Mouse (Mus musculus) forebrain, postnatal 0 days (tissue): ENCODE data around the gene Efhc1. TPM values are rescaled to one million over a fixed set of nuclear protein-coding genes. Genes with fewer than 3 reads are reported as not detected.

Experiments used
- ATAC-seq: fragments of 200-750 bp; cut with Nextera tagmentation; 2 replicates; pipeline ENCODE4 v1.8.0; 2017; ENCODE audit warnings: mild to moderate bottlenecking, moderate library complexity
- DNase-seq: peaks from one replicate; pipeline ENCODE4 v3.0.0-alpha.2; 2015
- H3K27ac ChIP-seq: fragments of 300-500 bp; sonication (generic); 2 replicates; pipeline ENCODE4 v1.5.1; 2014; ENCODE audit warnings: low read depth, mild to moderate bottlenecking, antibody characterized with exemption, low read length, moderate library complexity, mixed read lengths
- H3K27me3 ChIP-seq: fragments of 300-500 bp; sonication (generic); 2 replicates; pipeline ENCODE4 v1.6.1; 2014; ENCODE audit warnings: mild to moderate bottlenecking, low read length, mixed read lengths; ENCODE audit not compliant: insufficient read depth
- H3K36me3 ChIP-seq: fragments of 300-500 bp; sonication (generic); 2 replicates; pipeline ENCODE4 v1.6.1; 2014; ENCODE audit warnings: mild to moderate bottlenecking, moderate library complexity; ENCODE audit not compliant: insufficient read depth
- H3K4me1 ChIP-seq: fragments of 300-500 bp; sonication (generic); 2 replicates; pipeline ENCODE4 v1.6.1; 2014; ENCODE audit warnings: antibody characterized with exemption; ENCODE audit not compliant: insufficient read depth
- H3K4me2 ChIP-seq: fragments of 300-500 bp; sonication (generic); 2 replicates; pipeline ENCODE4 v1.6.1; 2014; ENCODE audit warnings: low read depth, mild to moderate bottlenecking, moderate library complexity
- H3K4me3 ChIP-seq: fragments of 300-500 bp; sonication (generic); 2 replicates; pipeline ENCODE4 v1.5.1; 2014; ENCODE audit warnings: low read depth, low read length, mixed read lengths
- H3K9ac ChIP-seq: fragments of 300-500 bp; sonication (generic); 2 replicates; pipeline ENCODE4 v1.6.1; 2014; ENCODE audit warnings: mild to moderate bottlenecking
- H3K9me3 ChIP-seq: fragments of 300-500 bp; sonication (generic); 2 replicates; pipeline ENCODE4 v1.6.1; 2016; ENCODE audit warnings: low read length
- CTCF ChIP-seq: sonication (generic); IDR thresholded peaks from 2 replicates; pipeline ENCODE4 v1.5.1; 2016; ENCODE audit warnings: antibody characterized with exemption, control low read depth, low read depth
- WGBS: fragments of 180-500 bp; shearing (Covaris S2); extraction: QIAGEN DNeasy Blood & Tissue Kit; methylation state at CpG from one replicate; pipeline ENCODE4 v1.1.7; 2014; 5-methylcytosine and 5-hydroxymethylcytosine counted together
- polyA plus RNA-seq: library from polyadenylated mRNA; unstranded; fragments of >200 nt; fragmentation: Nextera tagmentation; extraction: Ambion mirVana; gene quantifications from 2 replicates; pipeline ENCODE4 v1.2.1, GENCODE M21; 2015
- total RNA-seq: library from RNA; depleted of rRNA; stranded (reverse); fragments of >200 nt; gene quantifications from 2 replicates; pipeline ENCODE4 v1.2.3, GENCODE M21; 2014

The Efhc1 gene
- total and polyA plus RNA-seq, 2 experiments from 2014 or later: 3.1 to 7.6 TPM

GRCm38 (mm10) chr1:20994338-20994737, 42.9 kb downstream of the Efhc1 start:
- 89% methylated on average over 5 of the region's 5 CpGs for WGBS
- H3K9ac ChIP-seq: no peak overlapping the region
- H3K27me3 ChIP-seq: no peaks in the 10 kb centered on the region
- ATAC-seq: no peak
- no peaks in the 10 kb centered on the region for H3K9me3 ChIP-seq
- no peak for DNase-seq
- H3K36me3 ChIP-seq: no peaks in the 10 kb centered on the region
- no peaks in the 10 kb centered on the region for H3K4me1 ChIP-seq
- no peak overlapping the region for H3K4me3 ChIP-seq
- no peak for TF ChIP-seq CTCF
- no peak overlapping the region for H3K4me2 ChIP-seq
- H3K27ac ChIP-seq: no peak overlapping the region

- Histone ChIP-seq H3K9ac (no peak overlapping the region), H3K4me2 (no peak overlapping the region), H3K4me3 (no peak overlapping the region), H3K27me3 (no peaks in the 10 kb centered on the region), H3K27ac (no peak overlapping the region), H3K9me3 (no peaks in the 10 kb centered on the region), H3K4me1 (no peaks in the 10 kb centered on the region), H3K36me3 (no peaks in the 10 kb centered on the region)
- ATAC-seq: peak; percentile 77
- peak; percentile 43 for DNase-seq
- no peak for TF ChIP-seq CTCF
- WGBS: 32% methylated on average over 7 of the region's 7 CpGs
Measured at GRCm38 (mm10) chr1:20995331-20995986, 44.0 kb downstream of the Efhc1 start.

GRCm38 (mm10) chr1:20996603-20997327, 45.3 kb downstream of the Efhc1 start:
- Histone ChIP-seq H3K36me3 (no peaks in the 10 kb centered on the region), H3K4me1 (no peaks in the 10 kb centered on the region), H3K27me3 (no peaks in the 10 kb centered on the region), H3K4me3 (no peak overlapping the region), H3K9me3 (no peaks in the 10 kb centered on the region), H3K4me2 (no peak overlapping the region), H3K9ac (no peak overlapping the region), H3K27ac (no peak overlapping the region)
- TF ChIP-seq CTCF: no peak
- DNase-seq: no peak
- WGBS: 74% methylated on average over 17 of the region's 17 CpGs
- ATAC-seq: no peak

GRCm38 (mm10) chr1:20997328-20997689, 45.9 kb downstream of the Efhc1 start:
- Histone ChIP-seq H3K4me1 (no peaks in the 10 kb centered on the region), H3K36me3 (no peaks in the 10 kb centered on the region), H3K9me3 (no peaks in the 10 kb centered on the region), H3K9ac (no peak overlapping the region), H3K4me2 (no peak overlapping the region), H3K4me3 (no peak overlapping the region), H3K27ac (no peak overlapping the region), H3K27me3 (no peaks in the 10 kb centered on the region)
- ATAC-seq (no peak), DNase-seq (no peak)
- 67% methylated on average over 2 of the region's 2 CpGs for WGBS
- no peak for TF ChIP-seq CTCF

- no peak overlapping the region for H3K4me2 ChIP-seq
- no peak for ATAC-seq
- H3K9me3 ChIP-seq: no peaks in the 10 kb centered on the region
- no peaks in the 10 kb centered on the region for H3K4me1 ChIP-seq
- no peaks in the 10 kb centered on the region for H3K27me3 ChIP-seq
- H3K9ac ChIP-seq: no peak overlapping the region
- DNase-seq: no peak
- no peak overlapping the region for H3K27ac ChIP-seq
- no peak overlapping the region for H3K4me3 ChIP-seq
- H3K36me3 ChIP-seq: no peaks in the 10 kb centered on the region
- 58% methylated on average over 13 of the region's 13 CpGs for WGBS
- no peak for TF ChIP-seq CTCF
Measured at GRCm38 (mm10) chr1:20997881-20998389, 46.5 kb downstream of the Efhc1 start.

GRCm38 (mm10) chr1:21002246-21003142, 51.1 kb downstream of the Efhc1 start:
- Histone ChIP-seq H3K4me3 (no peak overlapping the region), H3K36me3 (no peaks in the 10 kb centered on the region), H3K4me1 (no peaks in the 10 kb centered on the region), H3K9me3 (no peaks in the 10 kb centered on the region), H3K9ac (no peak overlapping the region), H3K27ac (no peak overlapping the region), H3K4me2 (no peak overlapping the region), H3K27me3 (no peaks in the 10 kb centered on the region)
- DNase-seq (peak; percentile 51), ATAC-seq (peak; percentile 80)
- TF ChIP-seq CTCF: 0 out of 2 replicates have a peak, but pooled peaks have one; percentile 6
- 69% methylated on average over 14 of the region's 14 CpGs for WGBS
